Mouse (Mus musculus): ENCODE data around the gene Aicda.
"Not testable (repeated sequence)": the region's sequence is repeated elsewhere in the genome, so short reads cannot be mapped to it uniquely, and the experiment has no call there.

The Aicda gene

GRCm38 (mm10) chr6:122555266-122555665, 1.7 kb downstream of the Aicda start:
- no peak for DNase-seq (ENCODE audit: low read depth)

GRCm38 (mm10) chr6:122556959-122557561, 3.5 kb downstream of the Aicda start:
- DNase-seq (ENCODE audit: low read depth), result peak; percentile 39

- peak; percentile 81 for DNase-seq (ENCODE audit: low read depth)
These were observed 6.8 kb downstream of the Aicda start for GRCm38 (mm10) chr6:122560427-122560826.

GRCm38 (mm10) chr6:122561005-122561404, 7.4 kb downstream of the Aicda start:
- DNase-seq (ENCODE audit: low read depth), result no peak

- DNase-seq (ENCODE audit: low read depth), result peak; percentile 67
These were observed 8.9 kb downstream of the Aicda start for GRCm38 (mm10) chr6:122562463-122562862.

- DNase-seq (ENCODE audit: low read depth), result no peak
These were observed 11.6 kb downstream of the Aicda start for GRCm38 (mm10) chr6:122565070-122565784.

- no peak for DNase-seq (ENCODE audit: low read depth)
These were observed 15.5 kb downstream of the Aicda start for GRCm38 (mm10) chr6:122569113-122569512.

GRCm38 (mm10) chr6:122569762-122570161, 16.2 kb downstream of the Aicda start:
- no peak for DNase-seq (ENCODE audit: low read depth)

GRCm38 (mm10) chr6:122570695-122571616, 17.4 kb downstream of the Aicda start:
- peak; percentile 47 for DNase-seq (ENCODE audit: low read depth)

GRCm38 (mm10) chr6:122571617-122571959, 18.0 kb downstream of the Aicda start:
- no peak for DNase-seq (ENCODE audit: low read depth)

GRCm38 (mm10) chr6:122575037-122575436, 21.4 kb downstream of the Aicda start:
- DNase-seq (ENCODE audit: low read depth), result not testable (repeated sequence)

GRCm38 (mm10) chr6:122577030-122577429, 23.4 kb downstream of the Aicda start:
- no peak for DNase-seq (ENCODE audit: low read depth)

GRCm38 (mm10) chr6:122579086-122579485, 25.5 kb downstream of the Aicda start:
- no peak for DNase-seq (ENCODE audit: low read depth)

- no peak for DNase-seq (ENCODE audit: low read depth)
These were observed 37.6 kb downstream of the Aicda start for GRCm38 (mm10) chr6:122591027-122591758.

- DNase-seq (ENCODE audit: low read depth), result no peak
These were observed 39.3 kb downstream of the Aicda start for GRCm38 (mm10) chr6:122592905-122593304.

- DNase-seq (ENCODE audit: low read depth), result no peak
These were observed 42.0 kb downstream of the Aicda start for GRCm38 (mm10) chr6:122595637-122596036.

- no peak for DNase-seq (ENCODE audit: low read depth)
These were observed 43.0 kb downstream of the Aicda start for GRCm38 (mm10) chr6:122596608-122597007.

- DNase-seq (ENCODE audit: low read depth), result no peak
These were observed 44.4 kb downstream of the Aicda start for GRCm38 (mm10) chr6:122598014-122598413.

- no peak for DNase-seq (ENCODE audit: low read depth)
These were observed 44.8 kb downstream of the Aicda start for GRCm38 (mm10) chr6:122598436-122598835.

GRCm38 (mm10) chr6:122599054-122599737, 45.6 kb downstream of the Aicda start:
- DNase-seq (ENCODE audit: low read depth), result no peak

GRCm38 (mm10) chr6:122600066-122600646, 46.6 kb downstream of the Aicda start:
- DNase-seq (ENCODE audit: low read depth), result no peak
